Mouse (Mus musculus): ENCODE measurements around the gene Otc.

The Otc gene

DNA sequence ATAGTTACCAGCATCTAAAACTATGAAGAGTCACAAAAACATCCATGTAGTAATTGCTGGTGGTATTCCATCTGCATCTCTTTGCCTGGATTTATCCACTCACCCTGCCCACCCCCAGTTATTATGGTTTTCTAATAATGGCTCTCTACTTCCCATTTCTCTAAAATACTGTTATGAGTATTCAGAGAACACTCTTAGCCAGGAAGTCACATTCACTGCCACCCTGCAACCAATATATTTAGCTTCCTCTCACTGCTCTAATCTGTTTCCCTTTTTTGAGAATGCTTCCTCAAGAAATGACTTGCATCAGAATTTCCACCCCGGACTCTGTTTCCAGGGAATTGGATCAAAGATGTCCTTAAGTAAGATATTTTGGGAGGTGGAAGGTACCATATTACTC lies 79.6 kb downstream of the Otc start:
- Histone ChIP-seq H3K27me3 (ENCODE audit: insufficient read depth, low read length) (no peaks in the 10 kb centered on the region), H3K36me3 (ENCODE audit: insufficient read depth, low read length) (no peaks in the 10 kb centered on the region), H3K9me3 (ENCODE audit: low read length) (no peaks in the 10 kb centered on the region), H3K4me3 (replicated peaks; ENCODE audit: low read length) (no peak overlapping the region), H3K4me1 (replicated peaks; ENCODE audit: low read depth, low read length) (no peaks in the 10 kb centered on the region)
- TF ChIP-seq NANOG (IDR thresholded peaks at IDR 0.05; ENCODE audit: borderline replicate concordance, low read length) (no peak), CTCF (conservative IDR thresholded peaks at IDR 0.05; ENCODE audit: low read length) (no peak)

DNA sequence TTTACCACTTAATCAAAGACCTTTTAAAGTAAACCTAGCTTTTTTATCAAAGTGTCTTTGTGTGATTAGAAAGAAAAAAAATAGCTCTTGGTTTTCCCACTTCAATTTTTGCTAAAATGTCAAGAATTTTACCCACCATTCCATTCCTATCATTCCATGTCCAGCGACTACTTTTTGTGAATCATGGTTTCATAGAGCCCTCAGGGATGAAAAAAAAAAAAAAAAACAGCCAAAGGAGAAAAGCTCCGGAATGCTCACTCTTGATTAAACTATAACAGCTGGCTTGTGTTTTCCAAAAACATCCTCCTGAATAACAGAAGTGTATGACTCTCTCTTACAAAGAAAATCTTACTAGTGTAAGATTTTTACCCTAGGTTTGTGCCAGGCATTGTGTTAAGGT lies 84.7 kb downstream of the Otc start:
- TF ChIP-seq POU5F1 (IDR thresholded peaks at IDR 0.05; ENCODE audit: borderline replicate concordance, low read length) (no peak), CTCF (conservative IDR thresholded peaks at IDR 0.05; ENCODE audit: low read length) (no peak), NANOG (IDR thresholded peaks at IDR 0.05; ENCODE audit: borderline replicate concordance, low read length) (no peak)

DNA sequence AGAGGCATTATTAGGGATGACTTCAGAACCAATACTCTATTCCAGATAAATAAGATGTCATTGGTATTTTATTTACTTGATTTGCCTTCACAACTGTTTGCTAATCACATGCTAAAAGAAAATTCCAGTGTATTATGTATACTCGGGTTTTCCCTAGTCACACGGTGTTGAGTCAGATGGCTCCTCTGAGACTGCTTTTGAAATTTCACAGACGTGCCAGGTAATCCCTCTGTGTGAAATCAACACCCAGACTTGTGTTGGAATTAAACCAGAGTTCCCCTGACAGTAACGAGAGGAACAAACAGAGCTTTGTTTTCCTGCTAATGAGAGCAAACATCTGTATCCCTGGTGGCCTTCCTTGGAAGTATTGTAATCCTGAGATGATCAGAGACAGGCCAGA lies 103.8 kb downstream of the Otc start:
- no peaks in the 10 kb centered on the region for H3K4me1 ChIP-seq (replicated peaks; ENCODE audit: low read depth, low read length)
- TF ChIP-seq NANOG (IDR thresholded peaks at IDR 0.05; ENCODE audit: borderline replicate concordance, low read length) (no peak), CTCF (conservative IDR thresholded peaks at IDR 0.05; ENCODE audit: low read length) (no peak), POU5F1 (IDR thresholded peaks at IDR 0.05; ENCODE audit: borderline replicate concordance, low read length) (no peak)
- H3K27me3 ChIP-seq (ENCODE audit: insufficient read depth, low read length), result no peaks in the 10 kb centered on the region
- no peaks in the 10 kb centered on the region for H3K9me3 ChIP-seq (ENCODE audit: low read length)
- no peak overlapping the region for H3K4me3 ChIP-seq (replicated peaks; ENCODE audit: low read length)
- H3K36me3 ChIP-seq (ENCODE audit: insufficient read depth, low read length), result no peaks in the 10 kb centered on the region

More for the DNA sequence above, 84.7 kb downstream of the Otc start:
- Histone ChIP-seq H3K9me3 (ENCODE audit: low read length) (no peaks in the 10 kb centered on the region), H3K4me3 (replicated peaks; ENCODE audit: low read length) (no peak overlapping the region), H3K27me3 (ENCODE audit: insufficient read depth, low read length) (no peaks in the 10 kb centered on the region), H3K36me3 (ENCODE audit: insufficient read depth, low read length) (no peaks in the 10 kb centered on the region), H3K4me1 (replicated peaks; ENCODE audit: low read depth, low read length) (no peaks in the 10 kb centered on the region)

Data from E14TG2a.4 (cell line).